Mouse (Mus musculus): ENCODE data around the gene Tymp. TPM values are rescaled to one million over a fixed set of nuclear protein-coding genes. Genes with fewer than 3 reads are reported as not detected.

Gene Tymp
- polyA plus RNA-seq, 1 experiment from 2014 or later, result 0.97 TPM

GRCm38 (mm10) chr15:89326441-89326840 is 50.4 kb downstream of the Tymp start:
- no peak overlapping the region for H3K27ac ChIP-seq (ENCODE audit: low read length)
- H3K27me3 ChIP-seq (ENCODE audit: control insufficient read depth, insufficient read depth, low read length), result peaks cover 9% of the 10 kb centered on the region
- no peak for ATAC-seq (replicated peaks; ENCODE audit: extremely low read depth, insufficient read depth, low FRiP score)
- H3K4me1 ChIP-seq (ENCODE audit: control insufficient read depth, insufficient read depth, low read length), result peaks cover 5% of the 10 kb centered on the region; the same call in 1 of the 2 replicates
- no peaks in the 10 kb centered on the region for H3K36me3 ChIP-seq (ENCODE audit: control insufficient read depth, insufficient read depth)
- H3K4me3 ChIP-seq (ENCODE audit: low read length), result no peak overlapping the region
- H3K9ac ChIP-seq (ENCODE audit: low read length), result no peak overlapping the region
- H3K4me2 ChIP-seq (ENCODE audit: low read depth, low read length), result no peak overlapping the region
- no peaks in the 10 kb centered on the region for H3K9me3 ChIP-seq (replicated peaks; ENCODE audit: control insufficient read depth, low read length)
- WGBS, result 47% methylated on average over 5 of the region's 5 CpGs

- WGBS, result 74% methylated on average over 4 of the region's 4 CpGs
- no peaks in the 10 kb centered on the region for H3K9me3 ChIP-seq (replicated peaks; ENCODE audit: control insufficient read depth, low read length)
- H3K27me3 ChIP-seq (ENCODE audit: control insufficient read depth, insufficient read depth, low read length), result peaks cover 10% of the 10 kb centered on the region
- no peak for ATAC-seq (replicated peaks; ENCODE audit: extremely low read depth, insufficient read depth, low FRiP score)
- H3K27ac ChIP-seq (ENCODE audit: low read length), result no peak overlapping the region
- H3K36me3 ChIP-seq (ENCODE audit: control insufficient read depth, insufficient read depth), result no peaks in the 10 kb centered on the region
- H3K4me2 ChIP-seq (ENCODE audit: low read depth, low read length), result no peak overlapping the region
- H3K4me3 ChIP-seq (ENCODE audit: low read length), result no peak overlapping the region
- no peak overlapping the region for H3K9ac ChIP-seq (ENCODE audit: low read length)
- H3K4me1 ChIP-seq (ENCODE audit: control insufficient read depth, insufficient read depth, low read length), result peaks cover 5% of the 10 kb centered on the region; the same call in 1 of the 2 replicates
Measured at GRCm38 (mm10) chr15:89323656-89324055, 53.2 kb downstream of the Tymp start.

GRCm38 (mm10) chr15:89322670-89323522 is 53.9 kb downstream of the Tymp start, which contains the start of gene Adm2:
Gene Adm2 (plus strand): TSS chr15:89322720.
- 7% methylated on average over 26 of the region's 26 CpGs for WGBS
- Histone ChIP-seq H3K4me3 (ENCODE audit: low read length) (peak within 1 kb of the TSS; percentile 35), H3K9ac (ENCODE audit: low read length) (peak within 1 kb of the TSS; percentile 57), H3K4me1 (ENCODE audit: control insufficient read depth, insufficient read depth, low read length) (peaks cover 5% of the 10 kb centered on the region; the same call in 1 of the 2 replicates), H3K36me3 (ENCODE audit: control insufficient read depth, insufficient read depth) (no peaks in the 10 kb centered on the region), H3K27me3 (ENCODE audit: control insufficient read depth, insufficient read depth, low read length) (peaks cover 10% of the 10 kb centered on the region), H3K4me2 (ENCODE audit: low read depth, low read length) (peak within 1 kb of the TSS; percentile 60), H3K9me3 (replicated peaks; ENCODE audit: control insufficient read depth, low read length) (no peaks in the 10 kb centered on the region), H3K27ac (ENCODE audit: low read length) (no peak within 1 kb of the TSS)
- no peak for ATAC-seq (replicated peaks; ENCODE audit: extremely low read depth, insufficient read depth, low FRiP score)

Other genes with a start within 250 kb of the Tymp start
- gene Hdac10, start 248.3 kb downstream of the Tymp start, polyA plus RNA-seq (2015; fragmentation: Nextera tagmentation; extraction: Ambion mirVana), result 16.4 and 19.7 TPM in 2 replicates
- 17.7 and 18.4 TPM in 2 replicates for gene Mapk12, start 236.3 kb downstream of the Tymp start, polyA plus RNA-seq (2015; fragmentation: Nextera tagmentation; extraction: Ambion mirVana)
- gene Mapk11, start 227.4 kb downstream of the Tymp start, polyA plus RNA-seq (2015; fragmentation: Nextera tagmentation; extraction: Ambion mirVana), result 3.6 and 4.1 TPM in 2 replicates
- 91.8 and 104 TPM in 2 replicates for gene Plxnb2, start 196.3 kb downstream of the Tymp start, polyA plus RNA-seq (2015; fragmentation: Nextera tagmentation; extraction: Ambion mirVana)
- 18.9 and 19.0 TPM in 2 replicates for gene Dennd6b, start 180.5 kb downstream of the Tymp start, polyA plus RNA-seq (2015; fragmentation: Nextera tagmentation; extraction: Ambion mirVana)
- 18.2 and 21.3 TPM in 2 replicates for gene Ppp6r2, start 165.5 kb downstream of the Tymp start, polyA plus RNA-seq (2015; fragmentation: Nextera tagmentation; extraction: Ambion mirVana)
- gene Sbf1, start 61.7 kb downstream of the Tymp start, polyA plus RNA-seq (2015; fragmentation: Nextera tagmentation; extraction: Ambion mirVana), result 43.0 and 43.6 TPM in 2 replicates
- gene Adm2, start 54.3 kb downstream of the Tymp start, polyA plus RNA-seq (2015; fragmentation: Nextera tagmentation; extraction: Ambion mirVana), result 0.19 and 0.42 TPM in 2 replicates
- not detected in 2 replicates for gene Miox, start 42.6 kb downstream of the Tymp start, polyA plus RNA-seq (2015; fragmentation: Nextera tagmentation; extraction: Ambion mirVana)
- gene Lmf2, start 21.4 kb downstream of the Tymp start, polyA plus RNA-seq (2015; fragmentation: Nextera tagmentation; extraction: Ambion mirVana), result 54.5 and 56.5 TPM in 2 replicates
- 101 and 108 TPM in 2 replicates for gene Ncaph2, start 21.3 kb downstream of the Tymp start, polyA plus RNA-seq (2015; fragmentation: Nextera tagmentation; extraction: Ambion mirVana)
- 10.0 and 11.9 TPM in 2 replicates for gene Sco2, start 3.2 kb downstream of the Tymp start, polyA plus RNA-seq (2015; fragmentation: Nextera tagmentation; extraction: Ambion mirVana)
- 1.8 and 1.9 TPM in 2 replicates for gene Odf3b, start 2.2 kb upstream of the Tymp start, polyA plus RNA-seq (2015; fragmentation: Nextera tagmentation; extraction: Ambion mirVana)
- gene Klhdc7b, start 7.9 kb upstream of the Tymp start, polyA plus RNA-seq (2015; fragmentation: Nextera tagmentation; extraction: Ambion mirVana), result not detected in 2 replicates
- not detected in 2 replicates for gene Syce3, start 33.5 kb upstream of the Tymp start, polyA plus RNA-seq (2015; fragmentation: Nextera tagmentation; extraction: Ambion mirVana)
- gene Cpt1b, start 48.8 kb upstream of the Tymp start, polyA plus RNA-seq (2015; fragmentation: Nextera tagmentation; extraction: Ambion mirVana), result 241 and 243 TPM in 2 replicates
- gene C730034F03Rik, start 52.5 kb upstream of the Tymp start, polyA plus RNA-seq (2015; fragmentation: Nextera tagmentation; extraction: Ambion mirVana), result 3.8 and 4.1 TPM in 2 replicates
- 0.19 and 0.35 TPM in 2 replicates for gene Gm44502, start 52.7 kb upstream of the Tymp start, polyA plus RNA-seq (2015; fragmentation: Nextera tagmentation; extraction: Ambion mirVana)
- 80.5 and 84.9 TPM in 2 replicates for gene Chkb, start 52.9 kb upstream of the Tymp start, polyA plus RNA-seq (2015; fragmentation: Nextera tagmentation; extraction: Ambion mirVana)
- 0.11 and 0.29 TPM in 2 replicates for gene Mapk8ip2, start 76.9 kb upstream of the Tymp start, polyA plus RNA-seq (2015; fragmentation: Nextera tagmentation; extraction: Ambion mirVana)
- gene Arsa, start 100.4 kb upstream of the Tymp start, polyA plus RNA-seq (2015; fragmentation: Nextera tagmentation; extraction: Ambion mirVana), result 15.9 and 17.3 TPM in 2 replicates
- 1.6 and 2.0 TPM in 2 replicates for gene Shank3, start 122.6 kb upstream of the Tymp start, polyA plus RNA-seq (2015; fragmentation: Nextera tagmentation; extraction: Ambion mirVana)
- 0.16 and 0.22 TPM in 2 replicates for gene Acr, start 191.3 kb upstream of the Tymp start, polyA plus RNA-seq (2015; fragmentation: Nextera tagmentation; extraction: Ambion mirVana)
- 20.0 and 21.8 TPM in 2 replicates for gene Rabl2, start 214.9 kb upstream of the Tymp start, polyA plus RNA-seq (2015; fragmentation: Nextera tagmentation; extraction: Ambion mirVana)